Comparison of ENCODE assay signal across 8 mouse cellular contexts in the genomic region with DNA sequence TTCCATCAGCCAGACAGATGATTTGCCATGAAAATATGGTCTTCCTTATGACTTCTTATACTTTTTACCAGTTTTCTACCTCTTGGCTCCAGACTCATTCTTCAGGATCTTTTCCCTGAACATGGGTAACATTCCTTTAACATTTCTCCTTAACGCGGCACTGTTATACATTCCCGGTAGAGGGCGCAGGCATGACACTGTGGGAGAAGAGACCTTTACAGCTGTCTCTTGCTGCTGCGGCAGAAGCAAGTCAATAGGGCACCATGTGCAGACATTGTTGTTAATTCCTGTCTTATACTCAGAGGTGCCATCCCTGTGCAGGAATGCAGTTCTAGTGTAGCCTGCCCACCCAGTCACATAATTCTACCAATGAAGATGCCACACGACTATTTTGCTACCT.
A peak's percentile ranks its signal among the peaks of the same experiment; 100 is the strongest.
DNase-seq lines count a peak whose midpoint lies in the region; ATAC-seq and TF ChIP-seq lines count a peak whose summit lies in the region.

No protein-coding gene starts in this region.

- H3K9ac ChIP-seq in hindbrain, postnatal 0 days (replicated peaks; ENCODE audit: low read length): no peak overlapping the region
- no peak overlapping the region for H3K9ac ChIP-seq in hindbrain, embryonic 16.5 days (ENCODE audit: low read depth, low read length)
- H3K9ac ChIP-seq in forebrain, postnatal 0 days: no peak overlapping the region
- H3K9ac ChIP-seq in lung, postnatal 0 days (replicated peaks; ENCODE audit: low read depth): no peak overlapping the region

- no peak overlapping the region for H3K27ac ChIP-seq in hindbrain, postnatal 0 days
- H3K27ac ChIP-seq in hindbrain, embryonic 16.5 days (ENCODE audit: low read depth, low read length): no peak overlapping the region
- H3K27ac ChIP-seq in forebrain, postnatal 0 days (ENCODE audit: low read depth, low read length): no peak overlapping the region
- H3K27ac ChIP-seq in lung, postnatal 0 days (ENCODE audit: low read length): no peak overlapping the region

- H3K27me3 ChIP-seq in hindbrain, postnatal 0 days (ENCODE audit: insufficient read depth, low read length): no peaks in the 10 kb centered on the region
- no peaks in the 10 kb centered on the region for H3K27me3 ChIP-seq in hindbrain, embryonic 16.5 days (replicated peaks; ENCODE audit: control insufficient read depth, insufficient read depth, low read length)
- no peaks in the 10 kb centered on the region for H3K27me3 ChIP-seq in forebrain, postnatal 0 days (ENCODE audit: insufficient read depth, low read length)
- H3K27me3 ChIP-seq in lung, postnatal 0 days (replicated peaks; ENCODE audit: insufficient read depth, low read length): no peaks in the 10 kb centered on the region

- H3K4me3 ChIP-seq in hindbrain, postnatal 0 days (ENCODE audit: low read length): no peak overlapping the region
- H3K4me3 ChIP-seq in hindbrain, embryonic 16.5 days (ENCODE audit: low read length): no peak overlapping the region
- no peak overlapping the region for H3K4me3 ChIP-seq in forebrain, postnatal 0 days (ENCODE audit: low read depth, low read length)
- no peak overlapping the region for H3K4me3 ChIP-seq in lung, postnatal 0 days (ENCODE audit: low read depth, low read length)

- TF ChIP-seq CTCF in hindbrain, postnatal 0 days (IDR thresholded peaks at IDR 0.05; ENCODE audit: low read depth): peak; percentile 69
- peak; percentile 57 for TF ChIP-seq CTCF in forebrain, postnatal 0 days (IDR thresholded peaks at IDR 0.05; ENCODE audit: low read depth)
- TF ChIP-seq CTCF in lung, postnatal 0 days (IDR thresholded peaks at IDR 0.05): peak; percentile 75

- H3K9me3 ChIP-seq in hindbrain, postnatal 0 days (ENCODE audit: low read length): no peaks in the 10 kb centered on the region
- no peaks in the 10 kb centered on the region for H3K9me3 ChIP-seq in hindbrain, embryonic 16.5 days (ENCODE audit: control insufficient read depth, low read length)
- no peaks in the 10 kb centered on the region for H3K9me3 ChIP-seq in forebrain, postnatal 0 days (ENCODE audit: low read length)
- no peaks in the 10 kb centered on the region for H3K9me3 ChIP-seq in lung, postnatal 0 days (ENCODE audit: low read length)

- TF ChIP-seq EP300 in lung, postnatal 0 days (IDR thresholded peaks at IDR 0.05): no peak

- no peak overlapping the region for H3K4me2 ChIP-seq in hindbrain, postnatal 0 days (ENCODE audit: low read depth, low read length)
- no peak overlapping the region for H3K4me2 ChIP-seq in hindbrain, embryonic 16.5 days (ENCODE audit: low read length)
- no peak overlapping the region for H3K4me2 ChIP-seq in forebrain, postnatal 0 days (ENCODE audit: low read depth)
- H3K4me2 ChIP-seq in lung, postnatal 0 days (replicated peaks; ENCODE audit: low read depth, low read length): no peak overlapping the region

- H3K4me1 ChIP-seq in hindbrain, postnatal 0 days (ENCODE audit: insufficient read depth, low read length): no peaks in the 10 kb centered on the region
- no peaks in the 10 kb centered on the region for H3K4me1 ChIP-seq in hindbrain, embryonic 16.5 days (ENCODE audit: control insufficient read depth, insufficient read depth, low read depth, low read length)
- H3K4me1 ChIP-seq in forebrain, postnatal 0 days (ENCODE audit: insufficient read depth): no peaks in the 10 kb centered on the region
- H3K4me1 ChIP-seq in lung, postnatal 0 days (ENCODE audit: insufficient read depth, low read depth, low read length): no peaks in the 10 kb centered on the region

- ATAC-seq in hindbrain, postnatal 0 days: no peak
- ATAC-seq in hindbrain, embryonic 16.5 days: no peak
- ATAC-seq in CD4-positive, CD25-positive, alpha-beta regulatory T cell, adult 4 months: peak; percentile 46
- ATAC-seq in forebrain, postnatal 0 days: no peak
- no peak for ATAC-seq in lung, postnatal 0 days

- DNase-seq in hindbrain, postnatal 0 days (ENCODE audit: low spot score): peak; percentile 48
- peak; percentile 25 to 73 for DNase-seq in adrenal gland, adult (ENCODE audit: inconsistent age in 2 of 2, low spot score in 1 of 2)
- no peak for DNase-seq in forebrain, postnatal 0 days
- peak; percentile 7 for DNase-seq in lung, postnatal 0 days (ENCODE audit: low spot score)
- DNase-seq in spleen, postnatal 36 days (ENCODE audit: low spot score in 2 of 2): no peak
- DNase-seq in urinary bladder, adult 2 months (ENCODE audit: low spot score): no peak

- WGBS in hindbrain, postnatal 0 days: 25% methylated on average over 6 of the region's 6 CpGs
- WGBS in hindbrain, embryonic 16.5 days: 32% methylated on average over 6 of the region's 6 CpGs
- 26% methylated on average over 6 of the region's 6 CpGs for WGBS in forebrain, postnatal 0 days
- 36% methylated on average over 6 of the region's 6 CpGs for WGBS in lung, postnatal 0 days

- H3K36me3 ChIP-seq in hindbrain, postnatal 0 days (ENCODE audit: insufficient read depth, low read length): no peaks in the 10 kb centered on the region
- no peaks in the 10 kb centered on the region for H3K36me3 ChIP-seq in hindbrain, embryonic 16.5 days (ENCODE audit: control insufficient read depth, insufficient read depth, low read length)
- H3K36me3 ChIP-seq in forebrain, postnatal 0 days (ENCODE audit: insufficient read depth): no peaks in the 10 kb centered on the region
- H3K36me3 ChIP-seq in lung, postnatal 0 days (ENCODE audit: insufficient read depth, low read length): no peaks in the 10 kb centered on the region

Comparison
In these comparisons a context has a peak if more than half of its experiments do, and no peak if none do; other contexts are left out.
1. DNase-seq: peak in hindbrain, postnatal 0 days (single experiment), adrenal gland, adult (2 of 2) and lung, postnatal 0 days (single experiment); none in forebrain, postnatal 0 days (single experiment), spleen, postnatal 36 days (0 of 2) and urinary bladder, adult 2 months (single experiment).
2. Peak in every context shown above with its lines, with median percentiles within 50 percentile points of each other: CTCF ChIP-seq.